Mouse (Mus musculus): Measurements from ENCODE around the gene Slc6a20b. TPM values are rescaled to one million over a fixed set of nuclear protein-coding genes. Genes with fewer than 3 reads are reported as not detected.

The Slc6a20b gene
- total and polyA plus RNA-seq, 3 experiments = 0.02 TPM; not detected in 2

GRCm38 (mm10) chr9:123657457-123657856 lies 25.1 kb upstream of the Slc6a20b start:
- Histone ChIP-seq H3K79me2 (replicated peaks; ENCODE audit: control insufficient read depth, insufficient read depth, low read length) (no peaks in the 10 kb centered on the region), H3K9ac (ENCODE audit: low read depth, low read length) (no peak overlapping the region), H3K4me1 (ENCODE audit: control insufficient read depth, insufficient read depth, low read length) (no peaks in the 10 kb centered on the region), H3K27ac (no peak overlapping the region), H3K4me3 (no peak overlapping the region), H3K36me3 (ENCODE audit: control insufficient read depth, insufficient read depth, low read length) (no peaks in the 10 kb centered on the region), H3K27me3 (ENCODE audit: control insufficient read depth, insufficient read depth, low read length) (no peaks in the 10 kb centered on the region)
- DNase-seq = no peak
- intact Hi-C loops (cut with DNase I) = no loop called here
- WGBS = 74% methylated on average over 3 of the region's 3 CpGs
- TF ChIP-seq EP300 (IDR thresholded peaks at IDR 0.05; ENCODE audit: insufficient read depth, low read depth, low read length) (no peak), CTCF (IDR thresholded peaks at IDR 0.05) (no peak), POLR2A (IDR thresholded peaks at IDR 0.05; ENCODE audit: insufficient read depth, low read depth, low read length) (no peak)

DNA sequence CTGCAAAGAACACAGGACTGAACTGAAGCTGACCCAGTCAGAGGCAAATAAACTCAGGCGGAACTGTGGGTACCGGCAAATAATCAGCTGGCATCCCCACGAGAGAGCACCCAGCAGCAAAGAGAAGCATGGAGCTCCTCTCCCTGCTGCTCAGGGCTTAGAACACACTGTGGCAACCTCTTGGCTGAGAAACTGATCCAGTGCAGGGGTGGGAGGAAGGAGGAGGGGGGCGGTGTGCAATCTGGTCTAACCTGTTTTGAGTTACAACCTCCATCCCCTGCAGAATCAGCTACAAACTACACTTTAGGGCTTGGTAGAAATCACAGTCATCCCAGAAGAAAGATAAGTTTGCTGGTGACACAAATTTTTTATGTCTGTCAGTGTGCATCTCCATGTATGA lies 19.0 kb upstream of the Slc6a20b start:
- no peaks in the 10 kb centered on the region for H3K27me3 ChIP-seq (ENCODE audit: control insufficient read depth, insufficient read depth, low read length)
- no peaks in the 10 kb centered on the region for H3K36me3 ChIP-seq (ENCODE audit: control insufficient read depth, insufficient read depth, low read length)
- H3K4me1 ChIP-seq (ENCODE audit: control insufficient read depth, insufficient read depth, low read length) = no peaks in the 10 kb centered on the region
- 60% methylated on average over 4 of the region's 4 CpGs for WGBS
- no peak overlapping the region for H3K9ac ChIP-seq (ENCODE audit: low read depth, low read length)
- no peak overlapping the region for H3K4me3 ChIP-seq
- H3K79me2 ChIP-seq (replicated peaks; ENCODE audit: control insufficient read depth, insufficient read depth, low read length) = no peaks in the 10 kb centered on the region
- no peak for DNase-seq
- no peak overlapping the region for H3K27ac ChIP-seq
- intact Hi-C loops (cut with DNase I) = no loop called here
- TF ChIP-seq CTCF (IDR thresholded peaks at IDR 0.05) (no peak), POLR2A (IDR thresholded peaks at IDR 0.05; ENCODE audit: insufficient read depth, low read depth, low read length) (no peak), EP300 (IDR thresholded peaks at IDR 0.05; ENCODE audit: insufficient read depth, low read depth, low read length) (no peak)

GRCm38 (mm10) chr9:123649785-123650511 lies 17.6 kb upstream of the Slc6a20b start:
- no peaks in the 10 kb centered on the region for H3K36me3 ChIP-seq (ENCODE audit: control insufficient read depth, insufficient read depth, low read length)
- no peak overlapping the region for H3K4me3 ChIP-seq
- H3K79me2 ChIP-seq (replicated peaks; ENCODE audit: control insufficient read depth, insufficient read depth, low read length) = no peaks in the 10 kb centered on the region
- H3K27ac ChIP-seq = no peak overlapping the region
- no peaks in the 10 kb centered on the region for H3K27me3 ChIP-seq (ENCODE audit: control insufficient read depth, insufficient read depth, low read length)
- H3K4me1 ChIP-seq (ENCODE audit: control insufficient read depth, insufficient read depth, low read length) = no peaks in the 10 kb centered on the region
- 70% methylated on average over 2 of the region's 2 CpGs for WGBS
- H3K9ac ChIP-seq (ENCODE audit: low read depth, low read length) = no peak overlapping the region
- TF ChIP-seq POLR2A (IDR thresholded peaks at IDR 0.05; ENCODE audit: insufficient read depth, low read depth, low read length) = no peak
- no peak for TF ChIP-seq CTCF (IDR thresholded peaks at IDR 0.05)
- TF ChIP-seq EP300 (IDR thresholded peaks at IDR 0.05; ENCODE audit: insufficient read depth, low read depth, low read length) = no peak
- DNase-seq = no peak
- intact Hi-C loops (cut with DNase I) = no loop called here

DNA sequence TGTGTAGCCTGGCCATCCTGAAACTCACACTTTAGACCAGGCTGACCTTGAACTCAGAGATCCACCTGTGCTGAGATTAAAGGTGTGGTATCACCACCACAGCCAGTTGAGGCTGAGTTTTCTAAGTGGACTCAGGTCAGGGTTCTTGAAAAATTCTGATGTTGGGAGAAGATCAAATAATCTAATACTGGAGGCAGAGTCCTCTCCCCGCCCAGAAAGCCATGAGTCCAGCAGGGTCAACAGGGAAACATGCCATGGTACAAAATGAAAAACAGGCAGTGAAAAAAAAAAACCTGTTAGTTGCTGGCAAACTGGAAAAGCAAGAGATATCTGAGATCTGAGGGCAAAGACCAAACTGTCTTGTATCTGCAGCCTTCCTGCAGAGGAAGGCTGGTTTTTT lies 7.7 kb upstream of the Slc6a20b start:
- no peak for TF ChIP-seq EP300 (IDR thresholded peaks at IDR 0.05; ENCODE audit: insufficient read depth, low read depth, low read length)
- TF ChIP-seq CTCF (IDR thresholded peaks at IDR 0.05) = no peak
- TF ChIP-seq POLR2A (IDR thresholded peaks at IDR 0.05; ENCODE audit: insufficient read depth, low read depth, low read length) = no peak
- Histone ChIP-seq H3K27ac (no peak overlapping the region), H3K4me3 (no peak overlapping the region), H3K9ac (ENCODE audit: low read depth, low read length) (no peak overlapping the region), H3K79me2 (replicated peaks; ENCODE audit: control insufficient read depth, insufficient read depth, low read length) (no peaks in the 10 kb centered on the region), H3K4me1 (ENCODE audit: control insufficient read depth, insufficient read depth, low read length) (no peaks in the 10 kb centered on the region), H3K27me3 (ENCODE audit: control insufficient read depth, insufficient read depth, low read length) (no peaks in the 10 kb centered on the region), H3K36me3 (ENCODE audit: control insufficient read depth, insufficient read depth, low read length) (no peaks in the 10 kb centered on the region)
- no peak for DNase-seq
- WGBS = 58% methylated on average over 1 of the region's 1 CpGs
- intact Hi-C loops (cut with DNase I) = no loop called here

GRCm38 (mm10) chr9:123638668-123639089 lies 6.3 kb upstream of the Slc6a20b start:
- H3K4me1 ChIP-seq (ENCODE audit: control insufficient read depth, insufficient read depth, low read length) = no peaks in the 10 kb centered on the region
- no peaks in the 10 kb centered on the region for H3K27me3 ChIP-seq (ENCODE audit: control insufficient read depth, insufficient read depth, low read length)
- WGBS = 74% methylated on average over 1 of the region's 1 CpGs
- H3K9ac ChIP-seq (ENCODE audit: low read depth, low read length) = no peak overlapping the region
- H3K79me2 ChIP-seq (replicated peaks; ENCODE audit: control insufficient read depth, insufficient read depth, low read length) = no peaks in the 10 kb centered on the region
- no peak overlapping the region for H3K4me3 ChIP-seq
- H3K27ac ChIP-seq = no peak overlapping the region
- intact Hi-C loops (cut with DNase I) = loop anchor here (2.0 kb wide), 1 partner anchor 158 kb away; no protein-coding TSS in a partner anchor
- no peak for DNase-seq
- no peak for TF ChIP-seq POLR2A (IDR thresholded peaks at IDR 0.05; ENCODE audit: insufficient read depth, low read depth, low read length)
- TF ChIP-seq CTCF (IDR thresholded peaks at IDR 0.05) = peak; percentile 77
- TF ChIP-seq EP300 (IDR thresholded peaks at IDR 0.05; ENCODE audit: insufficient read depth, low read depth, low read length) = no peak
- no peaks in the 10 kb centered on the region for H3K36me3 ChIP-seq (ENCODE audit: control insufficient read depth, insufficient read depth, low read length)

DNA sequence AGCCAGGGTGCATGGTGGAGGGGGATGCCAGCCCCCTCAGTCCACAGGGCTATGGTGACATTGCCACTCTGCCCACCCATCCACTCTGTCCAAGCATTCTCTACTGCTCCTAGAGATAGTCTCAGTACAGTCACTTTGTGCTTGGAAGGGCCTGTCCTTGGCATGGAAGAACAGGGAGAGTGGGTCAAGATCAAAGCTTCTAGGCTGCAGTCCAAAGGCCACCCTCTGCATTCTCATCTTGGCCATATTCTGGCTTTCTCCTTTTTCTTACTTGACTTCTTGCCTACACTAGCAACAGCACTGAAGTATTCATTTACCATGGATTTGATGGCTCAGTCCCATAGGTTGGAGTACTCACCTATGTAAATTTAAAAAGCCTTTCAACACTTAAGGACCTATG lies 5.9 kb upstream of the Slc6a20b start:
- H3K36me3 ChIP-seq (ENCODE audit: control insufficient read depth, insufficient read depth, low read length) = no peaks in the 10 kb centered on the region
- no peak overlapping the region for H3K27ac ChIP-seq
- H3K4me1 ChIP-seq (ENCODE audit: control insufficient read depth, insufficient read depth, low read length) = no peaks in the 10 kb centered on the region
- no peak for DNase-seq
- H3K27me3 ChIP-seq (ENCODE audit: control insufficient read depth, insufficient read depth, low read length) = no peaks in the 10 kb centered on the region
- no peak overlapping the region for H3K9ac ChIP-seq (ENCODE audit: low read depth, low read length)
- TF ChIP-seq CTCF (IDR thresholded peaks at IDR 0.05) (no peak), EP300 (IDR thresholded peaks at IDR 0.05; ENCODE audit: insufficient read depth, low read depth, low read length) (no peak), POLR2A (IDR thresholded peaks at IDR 0.05; ENCODE audit: insufficient read depth, low read depth, low read length) (no peak)
- no peak overlapping the region for H3K4me3 ChIP-seq
- no peaks in the 10 kb centered on the region for H3K79me2 ChIP-seq (replicated peaks; ENCODE audit: control insufficient read depth, insufficient read depth, low read length)
- intact Hi-C loops (cut with DNase I) = loop anchor here (2.0 kb wide), 1 partner anchor 159 kb away; no protein-coding TSS in a partner anchor
